20 mouse cellular contexts compared by ENCODE assay signal in the genomic region with DNA sequence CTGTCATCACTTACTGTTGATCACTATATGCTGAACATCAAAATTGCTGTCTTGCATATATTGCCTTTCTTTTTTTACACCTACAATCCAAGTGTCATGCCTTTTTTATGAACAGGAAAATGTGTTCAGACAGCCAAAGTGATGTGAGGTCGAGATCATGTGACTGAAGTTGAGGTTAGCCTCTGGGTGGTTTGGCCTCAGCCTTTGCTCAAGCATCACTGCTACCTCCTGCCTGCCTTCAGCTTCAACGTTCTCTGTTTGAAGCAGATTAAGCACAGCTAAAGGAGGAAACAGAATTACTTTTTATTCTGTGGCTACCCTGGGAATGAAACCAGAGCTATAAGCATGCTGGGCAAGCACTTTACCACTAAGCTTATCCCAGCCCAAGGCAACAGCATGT. TPM values are rescaled to one million over a fixed set of nuclear protein-coding genes. Genes with fewer than 3 reads are reported as not detected.
DNase-seq lines count a peak whose midpoint lies in the region; ATAC-seq lines count a peak whose summit lies in the region.
"Had no signal": no experiment of that assay in that cellular context is flagged by ENCODE, and none has a peak within 500 bp of the region (broad histone marks: within the 10 kb centered on the region; RNA-seq: fewer than 3 reads in every experiment).

No protein-coding gene starts in this region.

- no peaks in the 10 kb centered on the region for H3K9me3 ChIP-seq in midbrain, embryonic 15.5 days
- no peaks in the 10 kb centered on the region for H3K9me3 ChIP-seq in midbrain, embryonic 13.5 days
- H3K9me3 ChIP-seq: forebrain, embryonic 10.5 days; heart, embryonic 10.5 days; limb, embryonic 15.5 days had no signal

- H3K27ac ChIP-seq in midbrain, embryonic 15.5 days, result no peak overlapping the region
- H3K27ac ChIP-seq in midbrain, embryonic 13.5 days, result no peak overlapping the region
- H3K27ac ChIP-seq: forebrain, embryonic 10.5 days; gastrocnemius, adult 2 months; heart, embryonic 10.5 days; liver, embryonic 14.5 days had no signal

- H3K4me2 ChIP-seq in midbrain, embryonic 15.5 days, result no peak overlapping the region
- H3K4me2 ChIP-seq in midbrain, embryonic 13.5 days (replicated peaks), result no peak overlapping the region
- H3K4me2 ChIP-seq: limb, embryonic 15.5 days; lung, embryonic 14.5 days had no signal

- peak; percentile 46 for ATAC-seq in midbrain, embryonic 15.5 days (replicated peaks)
- ATAC-seq in midbrain, embryonic 13.5 days, result no peak
- peak; percentile 38 for ATAC-seq in inflammation-experienced regulatory T-cells, adult 6 months

- H3K4me3 ChIP-seq in midbrain, embryonic 15.5 days, result no peak overlapping the region
- H3K4me3 ChIP-seq in midbrain, embryonic 13.5 days (replicated peaks), result no peak overlapping the region
- H3K4me3 ChIP-seq: forebrain, embryonic 10.5 days; gastrocnemius, adult 2 months; heart, embryonic 10.5 days; limb, embryonic 15.5 days had no signal

- H3K36me3 ChIP-seq in midbrain, embryonic 15.5 days (replicated peaks), result no peaks in the 10 kb centered on the region
- no peaks in the 10 kb centered on the region for H3K36me3 ChIP-seq in midbrain, embryonic 13.5 days
- H3K36me3 ChIP-seq: forebrain, embryonic 10.5 days; heart, embryonic 10.5 days; limb, embryonic 15.5 days had no signal

- H3K4me1 ChIP-seq in midbrain, embryonic 15.5 days, result peaks cover 15% of the 10 kb centered on the region
- peaks cover 6% of the 10 kb centered on the region; the same call in 1 of the 2 replicates for H3K4me1 ChIP-seq in midbrain, embryonic 13.5 days (replicated peaks)
- H3K4me1 ChIP-seq: heart, embryonic 10.5 days; limb, embryonic 15.5 days had no signal

- 35% methylated on average over 2 of the region's 2 CpGs for WGBS in midbrain, embryonic 15.5 days
- 38% methylated on average over 2 of the region's 2 CpGs for whole genome bisulfite sequencing in midbrain, embryonic 13.5 days

- no peak overlapping the region for H3K9ac ChIP-seq in midbrain, embryonic 15.5 days
- H3K9ac ChIP-seq in midbrain, embryonic 13.5 days (replicated peaks), result no peak overlapping the region
- H3K9ac ChIP-seq: limb, embryonic 15.5 days; liver, embryonic 14.5 days; lung, embryonic 14.5 days had no signal

- H3K27me3 ChIP-seq in midbrain, embryonic 15.5 days (replicated peaks), result no peaks in the 10 kb centered on the region
- H3K27me3 ChIP-seq in midbrain, embryonic 13.5 days, result no peaks in the 10 kb centered on the region
- H3K27me3 ChIP-seq: limb, embryonic 15.5 days had no signal

- intact Hi-C loops in heart, postnatal 25 days (cut with DNase I), result no loop called here

- DNase-seq in CD4-positive helper T cell, adult 2 months (ENCODE audit: low read depth, low spot score), result peak; percentile 29
- DNase-seq in T-cell, adult 2 months (ENCODE audit: low spot score), result peak; percentile 16
- no peak for DNase-seq in heart, postnatal 25 days (ENCODE audit: low spot score)
- no peak for DNase-seq in heart, adult 8-10 months (ENCODE audit: low spot score)
- no peak for DNase-seq in gastrocnemius, adult 8-10 months (ENCODE audit: low spot score in 2 of 2)
- DNase-seq: adrenal gland, postnatal 25 days; cerebellum, adult 11 months; cerebellum, adult 9-11 months; gastrocnemius, adult 2 months; kidney, adult 2 months; kidney, postnatal 10 days; left cerebral cortex, postnatal 4 days; lung, embryonic 14.5 days had no signal

RNA-seq across cellular contexts. Expression of a gene that starts 13.6 kb away (rescaled TPM):
- 14.0 and 14.7 TPM in 2 replicates for polyA plus RNA-seq in midbrain, embryonic 15.5 days (2015; fragmentation: Nextera tagmentation; extraction: Ambion mirVana)
- polyA plus RNA-seq in midbrain, embryonic 13.5 days (2015; fragmentation: Nextera tagmentation; extraction: Ambion mirVana), result 9.5 and 10.3 TPM in 2 replicates
- polyA plus RNA-seq in inflammation-experienced regulatory T-cells, adult 6 months (2017; shearing (Covaris generic)), result under 1 TPM in 2 of 3 experiments, not detected in 1; 0.64 to 0.79 TPM
- 10 to 100 TPM; 41.8 to 46.0 TPM for total RNA-seq in heart, postnatal 25 days (2021)
- 10 to 100 TPM; 38.1 to 45.2 (median 41.7) TPM for total RNA-seq in heart, adult 8-10 months (2022)
- total RNA-seq in gastrocnemius, adult 8-10 months (2022), result 10 to 100 TPM; 10.2 to 12.3 (median 11.7) TPM

Comparison
In these comparisons a context has a peak if more than half of its experiments do, and no peak if none do; other contexts are left out.
1. DNase-seq: peak in CD4-positive helper T cell, adult 2 months (single experiment) and T-cell, adult 2 months (single experiment); none in heart, postnatal 25 days (single experiment), heart, adult 8-10 months (single experiment) and gastrocnemius, adult 8-10 months (0 of 2).